Mouse (Mus musculus): ENCODE results near the gene Slc17a7.

DNA sequence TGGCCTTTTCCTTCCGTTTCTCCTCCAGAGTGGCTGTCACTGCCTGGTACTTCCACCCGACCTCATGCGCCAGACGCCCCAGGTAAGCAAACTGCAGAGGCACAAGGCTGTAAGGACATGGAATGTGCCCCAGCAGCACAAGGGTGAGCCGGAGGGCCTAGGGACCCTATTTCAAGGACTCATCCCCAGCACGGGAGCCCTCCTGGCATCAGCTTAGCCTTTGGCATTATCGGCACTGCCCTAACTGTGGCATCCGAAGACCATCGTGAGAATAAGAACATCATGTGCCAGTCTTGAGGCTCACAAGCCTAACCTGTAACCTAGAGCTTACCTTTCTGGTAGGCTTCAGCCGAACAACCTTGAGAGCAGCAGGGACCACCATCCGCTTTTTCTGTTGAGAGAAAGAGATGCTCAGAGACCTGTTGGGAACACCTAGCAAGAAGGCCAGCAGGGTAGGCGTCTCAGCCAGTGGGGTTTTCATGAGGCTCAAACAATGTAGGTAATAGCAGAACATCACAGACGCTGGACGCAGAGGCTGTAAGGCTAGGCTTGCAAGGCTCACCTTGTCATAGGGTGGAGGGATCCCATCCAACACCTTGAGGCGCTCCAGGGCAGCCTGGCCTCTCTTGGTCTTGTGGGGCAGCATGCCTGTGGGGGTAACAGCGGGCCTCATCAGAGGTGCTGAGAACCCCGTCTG is 37.5 kb upstream of the Slc17a7 start:
- TF ChIP-seq CTCF (IDR thresholded peaks at IDR 0.05; ENCODE audit: low read depth, low read length) (no peak), POLR2A (IDR thresholded peaks at IDR 0.05; ENCODE audit: insufficient read depth, low read length) (no peak)
